Mouse (Mus musculus) CH12.LX (cell line): ENCODE measurements at regions not wholly inside any gene's neighbourhood (a gene's known extent, or its start where the extent isn't known, plus 50 kb on each side); places are given as distances from the start of the nearest gene placed in this dataset.

Experiments used
- DNase-seq: peaks from one replicate; pipeline ENCODE4 v3.0.0-alpha.2; 2013; ENCODE audit errors: extremely low read depth
- H3K27ac ChIP-seq: 2 replicates; pipeline ENCODE4 v1.5.1; 2012; ENCODE audit warnings: low read depth, mild to moderate bottlenecking, control low read depth, moderate library complexity; ENCODE audit not compliant: insufficient read depth
- H3K27me3 ChIP-seq: replicated peaks from 2 replicates; pipeline ENCODE3; 2012; ENCODE audit warnings: inconsistent platforms
- H3K36me3 ChIP-seq, 2 experiments: replicated peaks in 1 of 2; 2 replicates each; pipeline versions ENCODE3 to v1.6.1; 2012; ENCODE audit warnings: inconsistent platforms in 1 of 2, low read length in 1 of 2, mild to moderate bottlenecking in 1 of 2, mixed read lengths in 1 of 2, moderate library complexity in 1 of 2; ENCODE audit not compliant: control insufficient read depth in 1 of 2, insufficient read depth in 1 of 2
- H3K4me1 ChIP-seq, 2 experiments: 2 replicates each; pipeline ENCODE4 v1.6.1; 2012; ENCODE audit warnings: inconsistent platforms in 1 of 2, moderate library complexity in 1 of 2; ENCODE audit not compliant: insufficient read depth in 2 of 2, control insufficient read depth in 1 of 2
- H3K4me2 ChIP-seq: 2 replicates; pipeline ENCODE4 v1.6.1; 2012; ENCODE audit warnings: low read depth, mild to moderate bottlenecking, control low read depth; ENCODE audit not compliant: poor library complexity, insufficient read depth, severe bottlenecking
- H3K4me3 ChIP-seq, 3 experiments: fragments of 150-350 bp in 1 of 3; sonication (generic) in 1 of 3; replicated peaks in 1 of 3; 2 replicates each; pipeline versions ENCODE3 to v1.5.1; 2011 to 2012; ENCODE audit warnings: low read depth in 2 of 3, low read length in 2 of 3, mild to moderate bottlenecking in 2 of 3, moderate library complexity in 2 of 3, control low read depth in 1 of 3, improper control_type of control experiment in 1 of 3, inconsistent platforms in 1 of 3, mixed read lengths in 1 of 3; ENCODE audit not compliant: poor library complexity in 1 of 3
- H3K79me2 ChIP-seq: replicated peaks from 2 replicates; pipeline ENCODE4 v1.6.1; 2012; ENCODE audit warnings: mild to moderate bottlenecking, moderate library complexity; ENCODE audit not compliant: control insufficient read depth, poor library complexity, insufficient read depth, severe bottlenecking; ENCODE audit errors: extremely low read depth
- H3K9ac ChIP-seq: 2 replicates; pipeline ENCODE4 v1.6.1; 2012; ENCODE audit warnings: low read depth, mild to moderate bottlenecking, control low read depth, moderate library complexity; ENCODE audit not compliant: insufficient read depth
- H3K9me3 ChIP-seq: replicated peaks from 2 replicates; pipeline ENCODE3; 2012; ENCODE audit warnings: low read length, inconsistent platforms, mixed read lengths
- E2F4 ChIP-seq: IDR thresholded peaks from 2 replicates; pipeline ENCODE4 v1.6.1; 2011; ENCODE audit warnings: low read depth, low read length, improper control_type of control experiment; ENCODE audit not compliant: insufficient replicate concordance
- ELF1 ChIP-seq: IDR thresholded peaks from 2 replicates; pipeline ENCODE4 v1.6.1; 2014; ENCODE audit warnings: low read depth, mild to moderate bottlenecking, inconsistent platforms, low read length, improper control_type of control experiment
- HCFC1 ChIP-seq: IDR thresholded peaks from 2 replicates; pipeline ENCODE4 v1.6.1; 2012; ENCODE audit warnings: low read depth, mild to moderate bottlenecking, inconsistent platforms, low read length, improper control_type of control experiment
- IRF4 ChIP-seq: IDR thresholded peaks from 2 replicates; pipeline ENCODE4 v1.6.1; 2014; ENCODE audit warnings: low read depth, mild to moderate bottlenecking, inconsistent platforms, low read length, improper control_type of control experiment
- JUN ChIP-seq: IDR thresholded peaks from 2 replicates; pipeline ENCODE4 v1.6.1; 2011; ENCODE audit warnings: low read depth, mild to moderate bottlenecking, low read length, improper control_type of control experiment, moderate library complexity; ENCODE audit not compliant: insufficient read depth
- JUND ChIP-seq: conservative IDR thresholded peaks from 2 replicates; pipeline ENCODE4 v1.6.1; 2011; ENCODE audit warnings: low read depth, low read length, improper control_type of control experiment
- KAT2A ChIP-seq: IDR thresholded peaks from 2 replicates; pipeline ENCODE4 v1.6.1; 2012; ENCODE audit warnings: low read length, improper control_type of control experiment, inconsistent platforms; ENCODE audit not compliant: insufficient replicate concordance
- MAX ChIP-seq: IDR thresholded peaks from 2 replicates; pipeline ENCODE4 v1.6.1; 2011; ENCODE audit warnings: low read length, improper control_type of control experiment
- MAZ ChIP-seq: IDR thresholded peaks from 2 replicates; pipeline ENCODE4 v1.6.1; 2012; ENCODE audit warnings: low read depth, mild to moderate bottlenecking, inconsistent platforms, low read length, improper control_type of control experiment, moderate library complexity
- MEF2A ChIP-seq: IDR thresholded peaks from 2 replicates; pipeline ENCODE4 v1.6.1; 2014; ENCODE audit warnings: low read depth, mild to moderate bottlenecking, inconsistent platforms, low read length, improper control_type of control experiment, borderline replicate concordance
- MXI1 ChIP-seq: IDR thresholded peaks from 2 replicates; pipeline ENCODE4 v1.6.1; 2011; ENCODE audit warnings: mild to moderate bottlenecking, low read depth, low read length, improper control_type of control experiment
- MYC ChIP-seq: IDR thresholded peaks from 2 replicates; pipeline ENCODE4 v1.6.1; 2011; ENCODE audit warnings: low read depth, mild to moderate bottlenecking, improper control_type of control experiment, low read length
- PAX5 ChIP-seq: IDR thresholded peaks from 2 replicates; pipeline ENCODE4 v1.6.1; 2012; ENCODE audit warnings: low read length, inconsistent platforms, mixed read lengths
- POLR2AphosphoS2 ChIP-seq: IDR thresholded peaks from 2 replicates; pipeline ENCODE4 v1.6.1; 2011; ENCODE audit warnings: low read depth, low read length, improper control_type of control experiment
- TBP ChIP-seq: conservative IDR thresholded peaks from 2 replicates; pipeline ENCODE4 v1.6.1; 2011; ENCODE audit warnings: low read depth, low read length, improper control_type of control experiment
- USF2 ChIP-seq: conservative IDR thresholded peaks from 2 replicates; pipeline ENCODE4 v1.6.1; 2011; ENCODE audit warnings: low read depth, low read length, improper control_type of control experiment
- ZKSCAN1 ChIP-seq: IDR thresholded peaks from 2 replicates; pipeline ENCODE4 v1.6.1; 2012; ENCODE audit warnings: low read depth, inconsistent platforms, low read length, improper control_type of control experiment, borderline replicate concordance
- ZMIZ1 ChIP-seq: IDR thresholded peaks from 2 replicates; pipeline ENCODE4 v1.6.1; 2012; ENCODE audit warnings: low read depth, mild to moderate bottlenecking, inconsistent platforms, low read length, improper control_type of control experiment
- ZNF384 ChIP-seq: IDR thresholded peaks from 2 replicates; pipeline ENCODE4 v1.6.1; 2012; ENCODE audit warnings: low read depth, low read length, improper control_type of control experiment, inconsistent platforms
- dilution Hi-C: fragments of 300-500 bp; cut with MboI; formaldehyde crosslinking; loops from 2 replicates; pipeline ENCODE4 v1.14.3; 2020; ENCODE audit warnings: low sequenced_read_pairs; ENCODE audit not compliant: extremely low pct_unique_long_range_greater_than_20kb, extremely low pct_ligation_motif_present
- in situ Hi-C: fragments of 300-500 bp; cut with MboI; formaldehyde crosslinking; loops from 3 replicates; pipeline ENCODE4 v1.14.3; 2019; ENCODE audit warnings: low sequenced_read_pairs, low pct_ligation_motif_present, low pct_unique_long_range_greater_than_20kb, mixed read lengths

GRCm38 (mm10) chr13:44046436-44046835 lies 261.9 kb downstream of the Cd83 start:
- no peaks in the 10 kb centered on the region for H3K36me3 ChIP-seq
- dilution Hi-C loops: no loop called here
- no peak for DNase-seq
- H3K9me3 ChIP-seq: no peaks in the 10 kb centered on the region
- H3K79me2 ChIP-seq: no peaks in the 10 kb centered on the region
- H3K27ac ChIP-seq: no peak overlapping the region
- in situ Hi-C loops: no loop called here
- H3K4me1 ChIP-seq: no peaks in the 10 kb centered on the region
- no peaks in the 10 kb centered on the region for H3K27me3 ChIP-seq
- TF ChIP-seq MAZ: no peak
- TF ChIP-seq MAX: no peak
- no peak for TF ChIP-seq MEF2A
- TF ChIP-seq ZMIZ1: no peak
- no peak for TF ChIP-seq ZNF384
- H3K9ac ChIP-seq: no peak overlapping the region
- H3K4me3 ChIP-seq: no peak overlapping the region
- H3K4me2 ChIP-seq: no peak overlapping the region

- H3K4me3 ChIP-seq: no peak overlapping the region
- no peaks in the 10 kb centered on the region for H3K9me3 ChIP-seq
- H3K27ac ChIP-seq: no peak overlapping the region
- H3K4me2 ChIP-seq: no peak overlapping the region
- H3K4me1 ChIP-seq: 0 out of 4 replicates have a peak, but pooled peaks cover 0 to 3% of the 10 kb centered on the region in 2 experiments
- dilution Hi-C loops: no loop called here
- in situ Hi-C loops: no loop called here
- H3K9ac ChIP-seq: no peak overlapping the region
- no peaks in the 10 kb centered on the region for H3K36me3 ChIP-seq
- H3K79me2 ChIP-seq: no peaks in the 10 kb centered on the region
- DNase-seq: no peak
- no peaks in the 10 kb centered on the region for H3K27me3 ChIP-seq
- TF ChIP-seq JUND (no peak), POLR2AphosphoS2 (no peak), USF2 (no peak), MEF2A (no peak), ZMIZ1 (no peak)
These were observed 269.6 kb downstream of the Cd83 start for GRCm38 (mm10) chr13:44054157-44054556.

- dilution Hi-C loops: no loop called here
- DNase-seq: no peak
- TF ChIP-seq JUN (no peak), MYC (no peak), E2F4 (no peak), ZMIZ1 (no peak), HCFC1 (no peak), MXI1 (no peak), PAX5 (no peak), ELF1 (no peak), KAT2A (no peak), TBP (no peak), IRF4 (no peak), JUND (no peak), ZKSCAN1 (no peak)
- H3K27ac ChIP-seq: no peak overlapping the region
- no peak overlapping the region for H3K9ac ChIP-seq
- H3K36me3 ChIP-seq: no peaks in the 10 kb centered on the region
- no peaks in the 10 kb centered on the region for H3K27me3 ChIP-seq
- no peaks in the 10 kb centered on the region for H3K79me2 ChIP-seq
- H3K9me3 ChIP-seq: no peaks in the 10 kb centered on the region
- peaks cover 3% of the 10 kb centered on the region in 2 experiments; a peak in 2 of 4 replicates for H3K4me1 ChIP-seq
- no peak overlapping the region for H3K4me2 ChIP-seq
- in situ Hi-C loops: no loop called here
- no peak overlapping the region for H3K4me3 ChIP-seq
These were observed 271.3 kb downstream of the Cd83 start for GRCm38 (mm10) chr13:44055573-44056491.
